Mouse (Mus musculus) myocyte (in vitro differentiated cells): ENCODE data around the gene Uqcr11. TPM values are rescaled to one million over a fixed set of nuclear protein-coding genes. Genes with fewer than 3 reads are reported as not detected.

ENCODE experiments used
- H3K27me3 ChIP-seq: one replicate; pipeline ENCODE4 v1.6.1; 2011; ENCODE audit not compliant: control insufficient read depth, insufficient read depth, insufficient read length
- H3K36me3 ChIP-seq: one replicate; pipeline ENCODE4 v1.6.1; 2011; ENCODE audit not compliant: control insufficient read depth, insufficient read depth
- H3K4me2 ChIP-seq: one replicate; pipeline ENCODE4 v1.6.1; 2011; ENCODE audit warnings: low read depth, control low read depth
- H3K4me3 ChIP-seq: one replicate; pipeline ENCODE4 v1.5.1; 2011; ENCODE audit warnings: mild to moderate bottlenecking, control low read depth, moderate library complexity
- H3K79me2 ChIP-seq: one replicate; pipeline ENCODE4 v1.6.1; 2011; ENCODE audit not compliant: control insufficient read depth, insufficient read depth
- H3ac ChIP-seq: one replicate; pipeline ENCODE4 v1.6.1; 2011; ENCODE audit not compliant: control insufficient read depth, insufficient read length
- CEBPB ChIP-seq: IDR thresholded peaks from 2 replicates; pipeline ENCODE4 v1.6.1; 2011; ENCODE audit warnings: mild to moderate bottlenecking, moderate library complexity; ENCODE audit not compliant: poor library complexity, insufficient read depth, severe bottlenecking
- E2F4 ChIP-seq: IDR thresholded peaks from one replicate; pipeline ENCODE4 v1.6.1; 2011; ENCODE audit warnings: mild to moderate bottlenecking, control low read depth, moderate library complexity; ENCODE audit not compliant: insufficient read depth
- MAX ChIP-seq: IDR thresholded peaks from one replicate; pipeline ENCODE4 v1.6.1; 2011; ENCODE audit warnings: low read depth, mild to moderate bottlenecking, control low read depth
- MYOD1 ChIP-seq, 3 experiments: IDR thresholded peaks; one replicate each; pipeline ENCODE4 v1.6.1; 2011; ENCODE audit warnings: control low read depth in 2 of 3, low read depth in 2 of 3, mild to moderate bottlenecking in 2 of 3, moderate library complexity in 1 of 3; ENCODE audit not compliant: insufficient read length in 2 of 3, control insufficient read depth in 1 of 3
- MYOG ChIP-seq, 3 experiments: IDR thresholded peaks; one replicate each; pipeline ENCODE4 v1.6.1; 2011; ENCODE audit warnings: control low read depth in 2 of 3, low read depth in 2 of 3, mild to moderate bottlenecking in 2 of 3; ENCODE audit not compliant: insufficient read length in 2 of 3, control insufficient read depth in 1 of 3, insufficient read depth in 1 of 3
- POLR2A ChIP-seq: IDR thresholded peaks from one replicate; pipeline ENCODE4 v1.6.1; 2011; ENCODE audit warnings: low read depth, mild to moderate bottlenecking, control low read depth, moderate library complexity; ENCODE audit not compliant: insufficient read length
- POLR2AphosphoS2 ChIP-seq: IDR thresholded peaks from one replicate; pipeline ENCODE4 v1.6.1; 2011; ENCODE audit warnings: low read depth, control low read depth; ENCODE audit not compliant: insufficient read length
- REST ChIP-seq: IDR thresholded peaks from one replicate; pipeline ENCODE4 v1.6.1; 2011; ENCODE audit warnings: mild to moderate bottlenecking, control low read depth, moderate library complexity; ENCODE audit not compliant: insufficient read depth, insufficient read length
- SRF ChIP-seq: IDR thresholded peaks from one replicate; pipeline ENCODE4 v1.6.1; 2011; ENCODE audit warnings: low read depth; ENCODE audit not compliant: control insufficient read depth, insufficient read length
- TCF12 ChIP-seq: IDR thresholded peaks from one replicate; pipeline ENCODE4 v1.6.1; 2011; ENCODE audit warnings: mild to moderate bottlenecking, control low read depth; ENCODE audit not compliant: poor library complexity, insufficient read depth, severe bottlenecking
- TCF3 ChIP-seq: IDR thresholded peaks from one replicate; pipeline ENCODE4 v1.6.1; 2011; ENCODE audit warnings: low read depth, control low read depth; ENCODE audit not compliant: insufficient read length
- USF1 ChIP-seq: IDR thresholded peaks from one replicate; pipeline ENCODE4 v1.6.1; 2011; ENCODE audit warnings: low read depth, mild to moderate bottlenecking, control low read depth, moderate library complexity
- polyA plus RNA-seq: library from polyadenylated mRNA; unstranded; fragments of >200 nt; fragmentation: generic; extraction: Trizol; gene quantifications from one replicate; pipeline ENCODE4 v1.2.1, GENCODE M21; 2012; ENCODE audit warnings: missing spikeins

Gene Uqcr11
- polyA plus RNA-seq, 1 experiment = 1,247 TPM

DNA sequence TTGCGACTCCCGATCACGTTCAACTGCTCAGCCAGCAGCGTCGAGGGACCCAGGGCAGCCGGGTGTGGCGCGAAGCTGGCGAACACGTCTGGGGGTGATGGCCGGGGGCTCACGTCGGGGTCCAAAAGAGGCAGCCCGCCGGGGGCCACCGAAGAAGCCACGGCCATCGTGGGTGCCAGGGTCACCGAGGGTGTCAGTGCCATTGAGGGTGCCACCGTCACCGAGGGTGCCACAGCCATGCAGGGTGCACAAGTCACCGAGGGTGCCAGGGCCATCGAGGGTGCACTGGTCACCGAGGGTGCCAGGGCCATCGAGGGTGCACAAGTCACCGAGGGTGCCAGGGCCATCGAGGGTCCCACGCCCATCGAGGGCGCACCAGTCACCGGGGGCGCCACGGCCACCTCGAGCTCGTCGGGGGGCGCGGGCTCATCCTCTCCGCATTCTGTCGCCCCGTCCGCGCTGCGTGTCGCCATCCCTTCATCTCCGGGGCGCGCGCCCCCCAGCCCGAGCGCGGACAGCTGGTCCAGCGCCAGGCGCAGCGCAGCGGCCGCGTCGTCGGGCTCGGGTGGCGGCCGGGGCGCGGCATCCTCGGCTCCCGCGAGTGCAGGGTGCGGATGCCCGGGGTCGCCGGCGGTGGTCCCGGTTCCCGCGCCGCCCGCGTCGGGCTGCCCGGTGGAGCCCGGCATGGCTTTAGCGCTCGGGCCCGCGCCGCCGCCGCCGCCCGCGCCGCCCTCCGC lies 19.7 kb downstream of the Uqcr11 start:
- H3K4me2 ChIP-seq = peak overlapping the region; percentile 94
- peak overlapping the region; percentile 87 for H3ac ChIP-seq
- no peaks in the 10 kb centered on the region for H3K36me3 ChIP-seq
- H3K4me3 ChIP-seq = peak overlapping the region; percentile 100
- TF ChIP-seq POLR2AphosphoS2 (peak; percentile 6), TCF3 (no peak), CEBPB (no peak), USF1 (no peak), REST (no peak), MYOG (IDR thresholded peaks at IDR 0.05; ENCODE audit: control insufficient read depth in 1 of 3, insufficient read depth in 1 of 3, insufficient read length in 2 of 3, low read depth in 2 of 3) (peak in 1 of 3 experiments; percentile 14), MYOD1 (IDR thresholded peaks at IDR 0.05; ENCODE audit: control insufficient read depth in 1 of 3, insufficient read length in 2 of 3, low read depth in 2 of 3) (peak in 1 of 3 experiments; percentile 20), E2F4 (no peak), TCF12 (no peak), POLR2A (peak; percentile 5), MAX (no peak), SRF (no peak)
- peaks cover 51% of the 10 kb centered on the region for H3K79me2 ChIP-seq
- no peaks in the 10 kb centered on the region for H3K27me3 ChIP-seq

- H3K27me3 ChIP-seq = no peaks in the 10 kb centered on the region
- TF ChIP-seq MYOG (IDR thresholded peaks at IDR 0.05; ENCODE audit: control insufficient read depth in 1 of 3, insufficient read depth in 1 of 3, insufficient read length in 2 of 3, low read depth in 2 of 3) (no peak), POLR2A (peak; percentile 79), POLR2AphosphoS2 (peak; percentile 84), E2F4 (peak; percentile 40)
- H3K79me2 ChIP-seq = peaks cover 51% of the 10 kb centered on the region
- H3K4me3 ChIP-seq = peak overlapping the region; percentile 100
- H3K36me3 ChIP-seq = no peaks in the 10 kb centered on the region
- H3ac ChIP-seq = peak overlapping the region; percentile 87
- H3K4me2 ChIP-seq = peak overlapping the region; percentile 94
Measured at GRCm38 (mm10) chr10:80385811-80386734, 20.6 kb downstream of the Uqcr11 start.

- TF ChIP-seq E2F4 (no peak), MYOG (IDR thresholded peaks at IDR 0.05; ENCODE audit: control insufficient read depth in 1 of 3, insufficient read depth in 1 of 3, insufficient read length in 2 of 3, low read depth in 2 of 3) (peak in 1 of 3 experiments; percentile 77), REST (no peak), POLR2AphosphoS2 (no peak), MAX (no peak), USF1 (no peak), SRF (no peak), MYOD1 (IDR thresholded peaks at IDR 0.05; ENCODE audit: control insufficient read depth in 1 of 3, insufficient read length in 2 of 3, low read depth in 2 of 3) (peak in 1 of 3 experiments; percentile 80), POLR2A (no peak), CEBPB (no peak), TCF12 (no peak), TCF3 (no peak)
- peak overlapping the region; percentile 94 for H3K4me2 ChIP-seq
- peaks cover 51% of the 10 kb centered on the region for H3K79me2 ChIP-seq
- H3K36me3 ChIP-seq = no peaks in the 10 kb centered on the region
- no peaks in the 10 kb centered on the region for H3K27me3 ChIP-seq
- peak overlapping the region; percentile 87 for H3ac ChIP-seq
- H3K4me3 ChIP-seq = peak overlapping the region; percentile 100
Measured at GRCm38 (mm10) chr10:80385310-80385709, 21.3 kb downstream of the Uqcr11 start.

GRCm38 (mm10) chr10:80384709-80385108 lies 21.9 kb downstream of the Uqcr11 start:
- Histone ChIP-seq H3ac (no peak overlapping the region), H3K79me2 (peaks cover 51% of the 10 kb centered on the region), H3K27me3 (no peaks in the 10 kb centered on the region), H3K4me3 (peak overlapping the region; percentile 100), H3K4me2 (peak overlapping the region; percentile 94), H3K36me3 (peaks cover 4% of the 10 kb centered on the region)
- TF ChIP-seq E2F4 (no peak), TCF3 (no peak), POLR2AphosphoS2 (no peak), TCF12 (no peak), POLR2A (no peak), MAX (no peak), MYOD1 (IDR thresholded peaks at IDR 0.05; ENCODE audit: control insufficient read depth in 1 of 3, insufficient read length in 2 of 3, low read depth in 2 of 3) (no peak), USF1 (no peak), SRF (no peak)
